Mouse (Mus musculus): ENCODE data around the gene Gal3st2b.
"Not testable (repeated sequence)": the region's sequence is repeated elsewhere in the genome, so short reads cannot be mapped to it uniquely, and the experiment has no call there.

The Gal3st2b gene

GRCm38 (mm10) chr1:93980932-93981331, 62.8 kb downstream of the Gal3st2b start:
- DNase-seq (ENCODE audit: low read depth, low spot score): not testable (repeated sequence)

- DNase-seq (ENCODE audit: low read depth, low spot score): no peak
These were observed 68.1 kb downstream of the Gal3st2b start for GRCm38 (mm10) chr1:93986167-93986566.

GRCm38 (mm10) chr1:93988786-93989185, 70.7 kb downstream of the Gal3st2b start:
- no peak for DNase-seq (ENCODE audit: low read depth, low spot score)

GRCm38 (mm10) chr1:93990209-93990608, 72.1 kb downstream of the Gal3st2b start, which contains the start of gene Gal3st2c:
Gal3st2c (plus strand) TSS chr1:93990509.
- not testable (repeated sequence) for DNase-seq (ENCODE audit: low read depth, low spot score)

GRCm38 (mm10) chr1:93991068-93991467, 73.0 kb downstream of the Gal3st2b start:
- not testable (repeated sequence) for DNase-seq (ENCODE audit: low read depth, low spot score)

- not testable (repeated sequence) for DNase-seq (ENCODE audit: low read depth, low spot score)
These were observed 73.4 kb downstream of the Gal3st2b start for GRCm38 (mm10) chr1:93991491-93991890.
